Comparison of ENCODE assay signal across 8 mouse cellular contexts in genomic region chr13:5864265-5865097, GRCm38 (mm10). TPM values are rescaled to one million over a fixed set of nuclear protein-coding genes. Genes with fewer than 3 reads are reported as not detected.
DNase-seq lines count a peak whose midpoint lies in the region; ATAC-seq and TF ChIP-seq lines count a peak whose summit lies in the region.

No protein-coding gene starts in this region.

- H3K4me1 ChIP-seq in E14TG2a.4 (replicated peaks; ENCODE audit: low read depth, low read length), result peaks cover 74% of the 10 kb centered on the region
- H3K4me1 ChIP-seq in forebrain, embryonic 14.5 days (ENCODE audit: control insufficient read depth, insufficient read depth, low read length), result peaks cover 6% of the 10 kb centered on the region; the same call in 1 of the 2 replicates
- H3K4me1 ChIP-seq in intestine, embryonic 16.5 days (ENCODE audit: control insufficient read depth, insufficient read depth, low read length), result peaks cover 30% of the 10 kb centered on the region
- H3K4me1 ChIP-seq in midbrain, embryonic 16.5 days (ENCODE audit: control insufficient read depth, insufficient read depth, low read length), result peaks cover 29% of the 10 kb centered on the region

- H3K27me3 ChIP-seq in E14TG2a.4 (ENCODE audit: insufficient read depth, low read length), result no peaks in the 10 kb centered on the region
- H3K27me3 ChIP-seq in forebrain, embryonic 14.5 days (replicated peaks; ENCODE audit: control insufficient read depth, insufficient read depth, low read length), result no peaks in the 10 kb centered on the region
- H3K27me3 ChIP-seq in intestine, embryonic 16.5 days (replicated peaks; ENCODE audit: control insufficient read depth, insufficient read depth, low read length), result no peaks in the 10 kb centered on the region
- H3K27me3 ChIP-seq in midbrain, embryonic 16.5 days (ENCODE audit: control insufficient read depth, insufficient read depth, low read depth, low read length), result no peaks in the 10 kb centered on the region

- no peak for ATAC-seq in forebrain, embryonic 14.5 days
- ATAC-seq in intestine, embryonic 16.5 days, result no peak
- ATAC-seq in midbrain, embryonic 16.5 days, result no peak
- ATAC-seq in erythroid progenitor cell, adult 5-6 weeks (replicated peaks; ENCODE audit: low FRiP score, poor library complexity, severe bottlenecking), result no peak

- WGBS in forebrain, embryonic 14.5 days, result 77% methylated on average over 10 of the region's 10 CpGs
- WGBS in intestine, embryonic 16.5 days, result 50% methylated on average over 10 of the region's 10 CpGs
- WGBS in midbrain, embryonic 16.5 days, result 52% methylated on average over 10 of the region's 10 CpGs

- H3K4me3 ChIP-seq in E14TG2a.4 (replicated peaks; ENCODE audit: low read length), result 0 out of 2 replicates have a peak overlapping the region, but pooled peaks have one; percentile 20
- peak overlapping the region; percentile 59 for H3K4me3 ChIP-seq in forebrain, embryonic 14.5 days (ENCODE audit: low read depth, low read length)
- H3K4me3 ChIP-seq in intestine, embryonic 16.5 days (ENCODE audit: low read length), result peak overlapping the region; percentile 43
- peak overlapping the region; percentile 75 for H3K4me3 ChIP-seq in midbrain, embryonic 16.5 days (ENCODE audit: low read depth, low read length)

- TF ChIP-seq CTCF in E14TG2a.4 (conservative IDR thresholded peaks at IDR 0.05; ENCODE audit: low read length), result no peak

- peak overlapping the region; percentile 68 for H3K4me2 ChIP-seq in forebrain, embryonic 14.5 days (ENCODE audit: low read length)
- H3K4me2 ChIP-seq in intestine, embryonic 16.5 days (ENCODE audit: low read depth, low read length), result peak overlapping the region; percentile 55
- H3K4me2 ChIP-seq in midbrain, embryonic 16.5 days (ENCODE audit: low read length), result peak overlapping the region; percentile 62

- no peak overlapping the region for H3K27ac ChIP-seq in forebrain, embryonic 14.5 days (ENCODE audit: low read depth, low read length)
- H3K27ac ChIP-seq in intestine, embryonic 16.5 days (ENCODE audit: low read length), result peak overlapping the region; percentile 65; the same call in 1 of the 2 replicates
- peak overlapping the region; percentile 70 for H3K27ac ChIP-seq in midbrain, embryonic 16.5 days (ENCODE audit: low read length)

- peak; percentile 97 for DNase-seq in heart, adult 11 months
- DNase-seq in heart, postnatal 36 days, result no peak
- DNase-seq in forebrain, embryonic 14.5 days (ENCODE audit: low spot score), result peak; percentile 50
- no peak for DNase-seq in cerebellum, postnatal 10 days

- intact Hi-C loops in heart, postnatal 36 days (cut with DNase I), result loop anchor here (5.0 kb wide), 10 partner anchors 152 to 922 kb away; no protein-coding TSS in a partner anchor

- H3K9ac ChIP-seq in forebrain, embryonic 14.5 days (ENCODE audit: low read length), result peak overlapping the region; percentile 54
- peak overlapping the region; percentile 62 for H3K9ac ChIP-seq in intestine, embryonic 16.5 days (ENCODE audit: low read depth, low read length)
- H3K9ac ChIP-seq in midbrain, embryonic 16.5 days (ENCODE audit: low read depth, low read length), result peak overlapping the region; percentile 71

- H3K9me3 ChIP-seq in E14TG2a.4 (ENCODE audit: low read length), result no peaks in the 10 kb centered on the region
- no peaks in the 10 kb centered on the region for H3K9me3 ChIP-seq in forebrain, embryonic 14.5 days (replicated peaks; ENCODE audit: control insufficient read depth, low read length)
- H3K9me3 ChIP-seq in intestine, embryonic 16.5 days (ENCODE audit: control insufficient read depth, low read length), result no peaks in the 10 kb centered on the region
- no peaks in the 10 kb centered on the region for H3K9me3 ChIP-seq in midbrain, embryonic 16.5 days (replicated peaks; ENCODE audit: control insufficient read depth, low read length, poor library complexity, severe bottlenecking)

- H3K36me3 ChIP-seq in E14TG2a.4 (ENCODE audit: insufficient read depth, low read length), result peaks cover 52% of the 10 kb centered on the region
- H3K36me3 ChIP-seq in forebrain, embryonic 14.5 days (ENCODE audit: control insufficient read depth, insufficient read depth, low read length), result peaks cover 37% of the 10 kb centered on the region
- peaks cover 27% of the 10 kb centered on the region for H3K36me3 ChIP-seq in intestine, embryonic 16.5 days (ENCODE audit: control insufficient read depth, insufficient read depth, low read length)
- H3K36me3 ChIP-seq in midbrain, embryonic 16.5 days (ENCODE audit: control insufficient read depth, insufficient read depth, low read length), result peaks cover 25% of the 10 kb centered on the region

RNA-seq across cellular contexts. Expression of gene Klf6, which starts 3.2 kb away (rescaled TPM):
- total RNA-seq in heart, postnatal 36 days (2021), result 10 to 100 TPM; 52.0 to 65.6 TPM
- 56.9 and 80.8 TPM in 2 replicates for polyA plus RNA-seq in forebrain, embryonic 14.5 days (2014; fragmentation: Nextera tagmentation; extraction: Ambion mirVana)
- polyA plus RNA-seq in intestine, embryonic 16.5 days (2015; fragmentation: Nextera tagmentation; extraction: Ambion mirVana), result 66.9 and 71.5 TPM in 2 replicates
- 132 and 146 TPM in 2 replicates for polyA plus RNA-seq in midbrain, embryonic 16.5 days (2015; fragmentation: Nextera tagmentation; extraction: Ambion mirVana)
- total RNA-seq in erythroid progenitor cell, adult 5-6 weeks (2015; ENCODE audit: low replicate concordance), result 18.9 and 32.4 TPM in 2 replicates
- 15.5 and 21.9 TPM in 2 replicates for total RNA-seq in erythroid progenitor cell, adult 5-6 weeks (2017; ENCODE audit: low replicate concordance)

Comparison
In these comparisons a context has a peak if more than half of its experiments do, and no peak if none do; other contexts are left out.
1. DNase-seq: peak in heart, adult 11 months (single experiment) and forebrain, embryonic 14.5 days (single experiment); none in heart, postnatal 36 days (0 of 2) and cerebellum, postnatal 10 days (0 of 2).
2. H3K4me3 ChIP-seq: peak in every context shown above with its lines; median percentile 75 in midbrain, embryonic 16.5 days; 59 in forebrain, embryonic 14.5 days; 43 in intestine, embryonic 16.5 days; 20 in E14TG2a.4.
3. Peak in every context shown above with its lines, with median percentiles within 50 percentile points of each other: H3K4me2 ChIP-seq and H3K9ac ChIP-seq.